Mouse (Mus musculus): ENCODE measurements around the gene Plcb2. TPM values are rescaled to one million over a fixed set of nuclear protein-coding genes. Genes with fewer than 3 reads are reported as not detected.
A peak's percentile ranks its signal among the peaks of the same experiment; 100 is the strongest.

Gene Plcb2
- polyA plus RNA-seq, 1 experiment from 2014 or later = 1.0 TPM

DNA sequence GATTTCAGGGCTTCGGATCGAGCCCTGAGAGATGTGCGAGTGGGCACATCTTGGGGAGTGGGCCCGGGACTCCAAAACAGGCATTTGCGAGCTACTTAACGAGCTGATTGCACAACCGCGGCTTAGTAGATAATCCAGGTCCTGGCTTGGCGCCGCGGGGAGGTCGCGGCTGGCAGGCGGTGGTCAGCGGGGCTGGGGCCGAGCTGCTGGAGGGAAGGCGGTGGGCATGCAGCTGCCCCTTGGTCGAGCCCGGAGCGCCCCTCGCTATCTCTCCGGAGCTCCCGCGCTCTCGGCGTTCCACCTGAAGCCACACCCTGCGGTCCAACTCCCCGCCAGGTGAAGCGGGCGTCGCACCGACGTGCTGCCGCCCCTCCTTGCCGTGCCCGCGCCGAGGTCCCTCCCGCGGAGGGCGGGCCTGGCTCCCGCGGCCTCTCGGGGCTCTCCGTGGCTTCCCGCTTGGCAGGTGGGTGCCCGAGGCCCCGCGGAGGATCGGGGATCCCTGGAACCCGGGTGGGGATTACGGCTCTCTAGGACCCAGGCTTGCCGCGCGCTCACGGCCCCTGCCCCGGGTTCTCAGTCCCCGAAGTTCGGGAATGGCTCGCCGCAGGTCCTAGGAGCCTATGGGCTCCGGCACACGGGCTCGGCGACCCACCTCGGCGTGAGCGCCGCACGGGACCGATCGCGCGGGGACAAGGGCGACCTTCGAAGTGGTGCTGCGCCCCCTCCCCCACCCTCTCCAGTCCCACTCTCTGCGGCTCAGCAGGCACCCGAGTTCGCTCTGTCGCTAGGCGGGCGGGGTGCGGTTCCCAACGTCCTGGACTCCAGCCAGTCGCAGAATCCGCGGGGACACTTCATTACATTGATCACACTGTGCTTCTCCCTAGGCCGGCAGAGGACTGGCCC, 51.1 kb downstream of the Plcb2 start:
- Histone ChIP-seq H3K27ac (replicated peaks) (no peak overlapping the region), H3K36me3 (0 out of 2 replicates have a peak, but pooled peaks cover 2% of the 10 kb centered on the region), H3K4me3 (replicated peaks) (peak overlapping the region; percentile 47), H3K4me2 (peak overlapping the region; percentile 92), H3K9me3 (replicated peaks) (no peaks in the 10 kb centered on the region), H3K9ac (replicated peaks) (peak overlapping the region; percentile 47), H3K27me3 (replicated peaks) (peaks cover 74% of the 10 kb centered on the region), H3K4me1 (peaks cover 17% of the 10 kb centered on the region)
- peak; percentile 43; the same call in 1 of the 2 replicates for ATAC-seq (ENCODE audit: low FRiP score)
- under 1% methylated on average over 88 of the region's 89 CpGs for WGBS

DNA sequence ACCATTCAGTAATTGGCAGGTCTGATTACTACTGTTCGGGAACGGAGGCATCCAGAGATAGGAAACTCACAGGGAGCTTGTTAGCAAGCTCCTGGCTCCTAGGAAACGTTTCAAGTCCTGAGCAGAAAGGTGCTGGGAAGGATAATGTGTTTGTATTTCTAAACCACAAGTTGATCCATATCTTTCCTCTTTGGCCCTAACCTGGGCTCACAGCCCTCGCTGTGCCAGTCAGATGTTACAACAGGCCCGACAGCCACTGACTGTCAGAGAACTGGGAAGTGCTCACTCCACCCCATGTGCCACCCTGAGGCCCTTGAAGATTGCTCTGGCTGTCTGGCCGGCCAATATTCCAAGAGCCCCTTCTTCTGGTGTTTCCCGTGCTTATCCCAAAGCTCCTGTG, 53.7 kb downstream of the Plcb2 start:
- Histone ChIP-seq H3K4me1 (peaks cover 22% of the 10 kb centered on the region), H3K27ac (replicated peaks) (no peak overlapping the region), H3K27me3 (replicated peaks) (peaks cover 67% of the 10 kb centered on the region), H3K4me3 (replicated peaks) (no peak overlapping the region), H3K9ac (replicated peaks) (no peak overlapping the region), H3K9me3 (replicated peaks) (no peaks in the 10 kb centered on the region), H3K36me3 (no peaks in the 10 kb centered on the region), H3K4me2 (no peak overlapping the region)
- 14% methylated on average over 7 of the region's 7 CpGs for WGBS
- no peak for ATAC-seq (ENCODE audit: low FRiP score)

DNA sequence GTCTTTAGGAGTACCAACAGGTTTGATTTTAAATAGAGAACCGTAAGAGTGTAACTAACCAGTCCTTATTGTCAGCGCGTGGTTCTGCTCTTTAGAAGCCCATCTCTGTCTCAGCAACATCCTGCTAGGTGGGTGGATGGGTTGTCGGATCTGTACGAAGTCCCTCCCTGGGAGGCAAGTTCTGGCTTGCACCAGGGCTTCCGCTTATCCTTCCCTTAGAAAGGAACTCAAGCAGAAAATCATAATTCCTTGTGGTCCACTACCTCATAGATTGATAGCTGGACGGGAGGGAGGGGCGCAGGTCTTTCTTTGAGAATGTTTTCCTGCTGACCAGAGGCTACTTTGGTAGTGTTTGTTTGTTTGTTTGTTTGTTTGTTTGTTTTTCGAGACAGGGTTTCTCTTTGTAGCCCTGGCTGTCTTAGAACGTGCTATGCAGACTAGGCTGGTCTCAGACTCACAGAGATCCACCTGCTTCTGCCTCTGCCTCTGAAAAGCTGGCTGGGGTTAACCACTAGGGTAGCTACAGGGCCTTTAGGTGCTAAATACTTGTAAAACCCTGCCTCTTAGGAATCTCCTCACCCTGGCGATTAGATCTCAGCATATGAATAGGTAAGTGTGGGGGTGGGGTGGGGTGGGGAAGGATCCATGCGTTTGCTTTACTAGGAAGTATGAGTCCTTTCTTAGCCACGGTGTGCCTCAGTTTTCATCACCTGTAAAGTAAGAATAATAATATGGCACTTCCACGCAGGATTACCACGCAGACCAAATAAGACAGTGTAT, 54.4 kb downstream of the Plcb2 start:
- peaks cover 26% of the 10 kb centered on the region for H3K4me1 ChIP-seq
- H3K4me2 ChIP-seq = no peak overlapping the region
- no peak overlapping the region for H3K9ac ChIP-seq (replicated peaks)
- WGBS = 26% methylated on average over 15 of the region's 15 CpGs
- no peak overlapping the region for H3K27ac ChIP-seq (replicated peaks)
- H3K9me3 ChIP-seq (replicated peaks) = no peaks in the 10 kb centered on the region
- ATAC-seq (ENCODE audit: low FRiP score) = no peak
- H3K4me3 ChIP-seq (replicated peaks) = no peak overlapping the region
- no peaks in the 10 kb centered on the region for H3K36me3 ChIP-seq
- H3K27me3 ChIP-seq (replicated peaks) = peaks cover 62% of the 10 kb centered on the region

DNA sequence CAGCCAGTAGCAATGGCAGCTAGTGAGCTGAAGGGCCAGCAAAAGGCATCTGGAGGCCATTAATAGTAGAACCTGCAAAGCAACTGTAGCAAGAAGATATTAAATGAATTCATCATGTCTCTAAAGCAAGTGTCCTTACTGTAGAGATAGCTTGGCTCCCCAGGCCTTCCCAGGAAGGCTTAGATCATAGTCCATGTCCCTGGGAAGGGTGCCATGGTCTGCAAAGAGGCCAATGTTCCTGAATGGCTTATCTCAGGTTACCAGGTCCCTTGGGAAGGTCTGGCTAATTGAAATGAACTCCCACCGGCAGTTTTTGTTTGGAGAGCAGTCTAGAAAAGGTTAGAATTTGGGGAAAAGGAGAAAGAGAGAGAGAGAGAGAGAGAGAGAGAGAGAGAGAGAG, 56.5 kb downstream of the Plcb2 start:
- no peak overlapping the region for H3K4me2 ChIP-seq
- no peaks in the 10 kb centered on the region for H3K36me3 ChIP-seq
- peaks cover 45% of the 10 kb centered on the region for H3K27me3 ChIP-seq (replicated peaks)
- no peak overlapping the region for H3K27ac ChIP-seq (replicated peaks)
- H3K9me3 ChIP-seq (replicated peaks) = no peaks in the 10 kb centered on the region
- ATAC-seq (ENCODE audit: low FRiP score) = no peak
- H3K4me3 ChIP-seq (replicated peaks) = no peak overlapping the region
- WGBS = 76% methylated on average over 1 of the region's 1 CpGs
- no peak overlapping the region for H3K9ac ChIP-seq (replicated peaks)
- peaks cover 15% of the 10 kb centered on the region for H3K4me1 ChIP-seq

DNA sequence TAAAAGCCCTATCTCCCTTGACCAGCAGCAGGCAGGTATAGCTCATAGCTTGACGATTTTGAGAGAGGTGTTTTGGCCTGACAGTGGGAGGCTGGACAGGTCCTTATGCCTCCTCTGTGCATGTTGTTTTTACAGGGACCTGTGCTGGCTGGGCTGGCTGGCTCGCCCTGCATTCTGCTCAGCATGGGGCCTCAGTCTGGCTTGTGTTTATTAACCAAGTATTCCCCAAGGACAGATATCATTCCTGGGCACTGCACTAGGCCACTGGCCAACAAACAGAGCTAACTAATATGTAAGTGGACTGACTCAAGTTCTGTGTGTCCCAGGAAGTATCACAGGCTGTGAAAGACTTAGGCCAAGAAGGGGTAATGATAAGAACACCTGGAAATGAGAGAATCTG, 58.5 kb downstream of the Plcb2 start:
- no peak overlapping the region for H3K4me2 ChIP-seq
- H3K4me1 ChIP-seq = peaks cover 32% of the 10 kb centered on the region
- H3K4me3 ChIP-seq (replicated peaks) = no peak overlapping the region
- ATAC-seq (ENCODE audit: low FRiP score) = no peak
- WGBS = 44% methylated on average over 2 of the region's 2 CpGs
- H3K9ac ChIP-seq (replicated peaks) = no peak overlapping the region
- H3K27ac ChIP-seq (replicated peaks) = no peak overlapping the region
- no peaks in the 10 kb centered on the region for H3K9me3 ChIP-seq (replicated peaks)
- no peaks in the 10 kb centered on the region for H3K36me3 ChIP-seq
- H3K27me3 ChIP-seq (replicated peaks) = peaks cover 26% of the 10 kb centered on the region

DNA sequence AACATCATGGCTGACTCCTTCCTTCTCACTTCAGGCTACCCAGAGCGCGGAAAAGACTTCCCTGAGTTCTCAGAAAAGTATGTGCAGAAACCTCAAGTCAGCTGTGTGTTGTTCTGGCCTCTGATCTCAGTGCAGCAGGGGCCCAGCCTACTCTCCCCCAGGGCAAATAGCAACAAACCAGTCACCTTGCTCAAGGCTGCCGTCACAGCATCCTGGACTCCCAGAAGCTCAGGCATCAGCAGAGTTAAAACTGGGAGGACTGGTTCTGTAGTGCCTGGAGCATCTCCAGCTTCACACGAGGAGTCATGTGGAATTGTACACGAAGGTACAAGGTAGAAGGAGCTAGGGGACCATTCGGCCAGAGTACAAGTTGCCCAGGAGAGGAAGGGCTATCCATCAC, 59.0 kb downstream of the Plcb2 start:
- H3K9ac ChIP-seq (replicated peaks) = no peak overlapping the region
- no peaks in the 10 kb centered on the region for H3K9me3 ChIP-seq (replicated peaks)
- peaks cover 21% of the 10 kb centered on the region for H3K27me3 ChIP-seq (replicated peaks)
- H3K27ac ChIP-seq (replicated peaks) = no peak overlapping the region
- 78% methylated on average over 6 of the region's 6 CpGs for WGBS
- H3K4me2 ChIP-seq = no peak overlapping the region
- no peaks in the 10 kb centered on the region for H3K36me3 ChIP-seq
- ATAC-seq (ENCODE audit: low FRiP score) = no peak
- no peak overlapping the region for H3K4me3 ChIP-seq (replicated peaks)
- H3K4me1 ChIP-seq = peaks cover 37% of the 10 kb centered on the region

DNA sequence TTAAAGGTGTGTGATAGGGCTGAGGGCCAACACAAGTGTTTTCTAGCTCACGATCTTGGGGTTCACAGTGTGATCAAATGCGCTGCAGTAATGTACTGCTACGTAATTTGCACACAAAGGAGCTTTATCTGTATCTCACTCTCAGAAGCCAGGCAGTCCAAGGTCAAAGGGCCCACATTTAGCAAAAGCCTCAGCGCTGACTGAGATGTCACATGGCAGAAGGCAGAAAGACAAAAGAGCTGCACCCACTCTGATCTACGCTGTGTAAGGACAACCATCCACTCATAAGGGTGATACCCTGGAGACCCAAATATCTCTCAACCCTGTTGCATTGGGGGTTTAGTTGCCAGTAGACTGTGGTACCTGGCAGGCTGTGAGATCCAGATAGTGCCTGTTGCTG, 61.1 kb downstream of the Plcb2 start:
- no peak for ATAC-seq (ENCODE audit: low FRiP score)
- Histone ChIP-seq H3K4me3 (replicated peaks) (no peak overlapping the region), H3K4me1 (peaks cover 55% of the 10 kb centered on the region), H3K4me2 (no peak overlapping the region), H3K9me3 (replicated peaks) (no peaks in the 10 kb centered on the region), H3K27ac (replicated peaks) (no peak overlapping the region), H3K27me3 (replicated peaks) (peaks cover 1% of the 10 kb centered on the region), H3K36me3 (no peaks in the 10 kb centered on the region), H3K9ac (replicated peaks) (no peak overlapping the region)
- WGBS = 74% methylated on average over 5 of the region's 5 CpGs

DNA sequence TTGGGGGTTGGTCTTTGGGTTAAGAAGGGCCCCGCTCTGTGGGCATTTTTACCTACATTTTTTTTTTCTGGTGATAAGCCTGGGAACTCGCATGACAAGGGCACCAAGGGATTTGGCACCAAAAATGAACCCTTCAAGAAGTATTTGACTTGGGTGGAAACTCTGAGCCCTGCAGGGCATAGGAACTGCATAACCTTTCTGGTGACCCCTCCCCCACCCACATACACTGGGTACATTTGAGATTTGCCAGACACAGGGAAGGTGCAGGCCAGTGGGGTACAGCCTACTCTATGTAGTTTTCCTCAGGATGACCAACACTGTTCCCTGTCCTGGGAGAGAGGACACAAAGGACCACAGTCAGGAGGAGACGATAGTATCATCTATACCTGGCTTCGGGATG, 62.6 kb downstream of the Plcb2 start:
- peak overlapping the region; percentile 82 for H3K4me2 ChIP-seq
- H3K9me3 ChIP-seq (replicated peaks) = no peaks in the 10 kb centered on the region
- ATAC-seq (ENCODE audit: low FRiP score) = no peak
- H3K27me3 ChIP-seq (replicated peaks) = no peaks in the 10 kb centered on the region
- H3K4me3 ChIP-seq (replicated peaks) = no peak overlapping the region
- no peaks in the 10 kb centered on the region for H3K36me3 ChIP-seq
- no peak overlapping the region for H3K27ac ChIP-seq (replicated peaks)
- 93% methylated on average over 4 of the region's 4 CpGs for WGBS
- peak overlapping the region; percentile 26; the same call in 1 of the 2 replicates for H3K9ac ChIP-seq (replicated peaks)
- H3K4me1 ChIP-seq = peaks cover 55% of the 10 kb centered on the region

DNA sequence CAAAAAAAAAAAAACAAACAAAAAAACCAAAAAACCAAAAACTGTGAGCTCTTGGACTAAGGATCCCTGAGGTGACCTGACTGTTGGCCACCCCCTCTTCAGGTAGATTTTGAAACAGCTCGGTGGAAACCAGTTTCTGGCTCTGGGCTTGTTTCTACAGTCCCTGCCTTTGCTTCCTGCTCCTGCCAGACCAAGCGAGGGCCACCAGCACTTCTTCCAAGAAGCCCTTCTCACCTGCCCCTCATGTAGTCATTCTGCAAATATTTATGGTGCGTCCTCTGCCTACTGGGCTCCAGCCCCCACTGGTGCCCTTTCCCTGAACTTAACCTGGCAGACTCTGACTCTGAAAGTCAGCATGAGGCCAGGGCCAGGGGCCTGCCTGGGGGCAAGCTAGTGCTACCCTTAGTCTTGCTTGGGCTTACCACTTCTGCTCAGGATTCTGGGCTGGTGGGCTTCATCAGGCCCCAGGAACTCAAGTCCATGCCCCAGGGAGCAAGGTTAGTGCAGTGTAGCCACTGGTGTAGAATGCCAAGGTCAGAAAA, 63.2 kb downstream of the Plcb2 start:
- H3K4me1 ChIP-seq = peaks cover 60% of the 10 kb centered on the region
- no peaks in the 10 kb centered on the region for H3K36me3 ChIP-seq
- peak overlapping the region; percentile 82 for H3K4me2 ChIP-seq
- peak overlapping the region; percentile 56; the same call in 1 of the 2 replicates for H3K4me3 ChIP-seq (replicated peaks)
- no peak overlapping the region for H3K27ac ChIP-seq (replicated peaks)
- H3K9ac ChIP-seq (replicated peaks) = no peak overlapping the region
- no peak for ATAC-seq (ENCODE audit: low FRiP score)
- no peaks in the 10 kb centered on the region for H3K9me3 ChIP-seq (replicated peaks)
- 65% methylated on average over 3 of the region's 3 CpGs for WGBS
- H3K27me3 ChIP-seq (replicated peaks) = no peaks in the 10 kb centered on the region

DNA sequence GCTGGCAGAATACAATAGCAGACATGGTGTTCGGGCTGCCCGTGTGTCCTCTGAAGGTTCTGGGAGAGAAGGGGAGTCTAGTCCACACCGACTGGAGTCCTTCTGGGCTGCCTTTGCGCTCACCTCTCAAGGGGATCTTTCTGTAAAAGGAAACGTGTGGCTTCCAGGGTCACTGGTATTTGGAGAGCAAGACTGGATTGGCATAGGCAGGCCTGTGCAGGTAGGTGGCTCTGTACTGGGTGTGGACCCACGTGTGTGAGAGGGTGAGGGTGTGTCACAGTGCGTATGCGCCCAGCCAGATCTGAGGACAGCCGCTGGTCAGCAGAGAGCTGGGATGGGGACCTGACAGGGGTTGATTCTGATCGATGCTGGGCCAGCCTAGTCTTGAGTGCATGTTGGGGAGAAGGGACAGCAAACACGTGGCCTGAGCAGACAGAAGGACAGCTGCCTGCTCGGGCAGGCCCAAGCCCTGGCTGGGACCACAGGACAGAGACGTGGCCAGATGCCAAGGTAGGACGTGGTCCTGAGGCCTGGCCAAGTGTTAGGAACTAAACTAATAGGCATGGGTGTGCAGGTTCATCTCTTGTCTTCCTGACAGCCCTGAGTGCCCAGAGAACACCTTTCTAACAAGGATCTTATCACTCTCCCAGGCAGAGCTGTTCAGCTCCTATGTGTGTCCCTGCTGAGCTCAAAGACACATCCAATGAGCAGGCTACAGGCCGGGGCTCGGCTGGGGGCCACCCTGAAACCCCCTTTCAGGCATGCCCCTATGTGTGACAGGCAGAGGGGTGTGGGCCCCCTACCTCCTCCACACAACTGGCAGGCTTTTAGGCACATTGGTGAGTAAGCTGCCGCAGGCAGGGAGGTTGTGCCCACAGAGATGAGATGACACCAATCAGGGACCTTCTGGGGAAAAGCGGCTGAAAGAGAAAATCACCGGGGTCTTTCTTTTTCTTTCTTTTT, 64.2 kb downstream of the Plcb2 start:
- Histone ChIP-seq H3K4me2 (peak overlapping the region; percentile 82), H3K27me3 (replicated peaks) (no peaks in the 10 kb centered on the region), H3K9ac (replicated peaks) (peak overlapping the region; percentile 64), H3K4me3 (replicated peaks) (peak overlapping the region; percentile 56), H3K4me1 (peaks cover 59% of the 10 kb centered on the region), H3K27ac (replicated peaks) (peak overlapping the region; percentile 81), H3K36me3 (no peaks in the 10 kb centered on the region), H3K9me3 (replicated peaks) (no peaks in the 10 kb centered on the region)
- WGBS = 49% methylated on average over 19 of the region's 19 CpGs
- peak; percentile 54 for ATAC-seq (ENCODE audit: low FRiP score)
